Comparison of ENCODE assay signal across 5 mouse cellular contexts in genomic region chr13:44718465-44718864, GRCm38 (mm10). TPM values are rescaled to one million over a fixed set of nuclear protein-coding genes. Genes with fewer than 3 reads are reported as not detected.
DNase-seq lines count a peak whose midpoint lies in the region; TF ChIP-seq lines count a peak whose summit lies in the region.
"Not testable (repeated sequence)": the region's sequence is repeated elsewhere in the genome, so short reads cannot be mapped to it uniquely, and the experiment has no call there.

No protein-coding gene starts in this region.

- in situ Hi-C loops in ES-E14 (cut with MboI; ENCODE audit: low sequenced_read_pairs in 2 of 2, unreplicated experiment in 2 of 2), result not testable (repeated sequence)

- H3K9me3 ChIP-seq in ES-Bruce4 (replicated peaks; ENCODE audit: control insufficient read depth, insufficient read depth, low read length, poor library complexity, severe bottlenecking); ES-E14 (ENCODE audit: control insufficient read depth, insufficient read depth, low read depth, low read length): not testable (repeated sequence)

- H3K27ac ChIP-seq in ES-Bruce4 (ENCODE audit: insufficient read depth, low read length) (peak overlapping the region; percentile 71), ES-E14 (ENCODE audit: insufficient read depth, low read depth, low read length, poor library complexity, severe bottlenecking) (peak overlapping the region; percentile 82; the same call in 1 of the 2 replicates)

- H3K4me1 ChIP-seq in ES-Bruce4 (ENCODE audit: control insufficient read depth, insufficient read depth, low read length), result not testable (repeated sequence)
- peaks cover 14 to 33% of the 10 kb centered on the region in 2 experiments for H3K4me1 ChIP-seq in ES-E14 (ENCODE audit: control insufficient read depth in 2 of 2, insufficient read depth in 2 of 2, low read length in 2 of 2, poor library complexity in 1 of 2)

- DNase-seq in ES-CJ7 (ENCODE audit: low read depth, low spot score), result peak; percentile 73
- not testable (repeated sequence) for DNase-seq in ES-E14 (ENCODE audit: low read depth, low spot score)
- peak; percentile 72 for DNase-seq in R1 (ENCODE audit: low read depth, low spot score)
- peak; percentile 53 for DNase-seq in ZHBTc4 (ENCODE audit: low read depth, low spot score)

- not testable (repeated sequence) for H3K9ac ChIP-seq in ES-Bruce4 (ENCODE audit: low read depth, poor library complexity, severe bottlenecking)
- peak overlapping the region; percentile 54; the same call in 1 of the 2 replicates for H3K9ac ChIP-seq in ES-E14 (ENCODE audit: insufficient read depth, low read depth, low read length, poor library complexity, severe bottlenecking)

- not testable (repeated sequence) for TF ChIP-seq POLR2A in ES-Bruce4 (IDR thresholded peaks at IDR 0.05; ENCODE audit: insufficient read depth, low read length)

- TF ChIP-seq EP300 in ES-Bruce4 (IDR thresholded peaks at IDR 0.05; ENCODE audit: insufficient read depth, low read depth, low read length), result not testable (repeated sequence)

- H3K27me3 ChIP-seq in ES-Bruce4 (ENCODE audit: control insufficient read depth, insufficient read depth, low read length, poor library complexity, severe bottlenecking), result not testable (repeated sequence)

- TF ChIP-seq CTCF in ES-Bruce4 (IDR thresholded peaks at IDR 0.05; ENCODE audit: low read depth, low read length), result not testable (repeated sequence)

- not testable (repeated sequence) for H3K4me3 ChIP-seq in ES-Bruce4 (ENCODE audit: low read depth, low read length); ES-E14 (ENCODE audit: insufficient read depth in 1 of 2, low read depth in 1 of 2, low read length in 2 of 2, poor library complexity in 1 of 2, severe bottlenecking in 1 of 2)

- not testable (repeated sequence) for H3K36me3 ChIP-seq in ES-Bruce4 (ENCODE audit: control insufficient read depth, insufficient read depth, low read length, poor library complexity, severe bottlenecking); ES-E14 (ENCODE audit: control insufficient read depth, insufficient read depth, low read length, poor library complexity, severe bottlenecking)

TF ChIP-seq in ES-E14, 5 proteins besides CTCF, POLR2A, EP300 and RAD21:
- TF ChIP-seq ZNF384 (IDR thresholded peaks at IDR 0.05; ENCODE audit: low read depth, low read length), result peak; percentile 84

RNA-seq across cellular contexts. Expression of gene Jarid2, which starts 10.8 kb away (rescaled TPM):
- polyA plus RNA-seq in ES-Bruce4 (2011; ENCODE audit: insufficient read depth, insufficient read length, low read depth, missing spikeins), result 143 and 150 TPM in 2 replicates
- total RNA-seq in ES-E14 (2012; rRNA removed), result 190 and 195 TPM in 2 replicates
